Mouse (Mus musculus) lung, postnatal 10 days (tissue): Measurements from ENCODE around the gene Olfr1357.
"Not testable (repeated sequence)": the region's sequence is repeated elsewhere in the genome, so short reads cannot be mapped to it uniquely, and the experiment has no call there.

Experiments used
- DNase-seq: peaks from one replicate; pipeline ENCODE4 v3.0.0; 2021

Olfr1357 gene

GRCm38 (mm10) chr10:78617974-78618373 is at the start of gene Olfr1357:
Olfr1357 (minus strand) TSS chr10:78618074.
- no peak for DNase-seq

- DNase-seq: not testable (repeated sequence)
These were observed 48.8 kb upstream of the Olfr1357 start for GRCm38 (mm10) chr10:78666696-78667095.

GRCm38 (mm10) chr10:78664546-78664945 is 46.7 kb upstream of the Olfr1357 start:
- no peak for DNase-seq

GRCm38 (mm10) chr10:78661198-78661597 is 43.3 kb upstream of the Olfr1357 start:
- DNase-seq: no peak

GRCm38 (mm10) chr10:78632311-78632710 is 14.4 kb upstream of the Olfr1357 start:
- peak; percentile 36 for DNase-seq

GRCm38 (mm10) chr10:78630194-78630593 is 12.3 kb upstream of the Olfr1357 start:
- DNase-seq: no peak

GRCm38 (mm10) chr10:78623143-78623542 is 5.3 kb upstream of the Olfr1357 start:
- DNase-seq: not testable (repeated sequence)

- DNase-seq: no peak
These were observed 10.3 kb downstream of the Olfr1357 start for GRCm38 (mm10) chr10:78607602-78608001.

- DNase-seq: peak; percentile 73
These were observed 12.8 kb downstream of the Olfr1357 start for GRCm38 (mm10) chr10:78605080-78605479.

GRCm38 (mm10) chr10:78599865-78600264 is 18.0 kb downstream of the Olfr1357 start:
- no peak for DNase-seq

GRCm38 (mm10) chr10:78594566-78594965 is 23.3 kb downstream of the Olfr1357 start:
- DNase-seq: no peak

- DNase-seq: no peak
These were observed 23.7 kb downstream of the Olfr1357 start for GRCm38 (mm10) chr10:78594157-78594556.

GRCm38 (mm10) chr10:78593736-78594135 is 24.1 kb downstream of the Olfr1357 start:
- no peak for DNase-seq

GRCm38 (mm10) chr10:78592856-78593379 is 25.0 kb downstream of the Olfr1357 start:
- no peak for DNase-seq

- DNase-seq: peak; percentile 75
These were observed 26.2 kb downstream of the Olfr1357 start, which contains the start of gene Syde1 for GRCm38 (mm10) chr10:78591406-78592328. Syde1 (minus strand) TSS chr10:78591964.

- DNase-seq: peak; percentile 84
These were observed 27.1 kb downstream of the Olfr1357 start for GRCm38 (mm10) chr10:78590744-78591143.

GRCm38 (mm10) chr10:78589901-78590300 is 28.0 kb downstream of the Olfr1357 start:
- DNase-seq: no peak

- no peak for DNase-seq
These were observed 28.6 kb downstream of the Olfr1357 start for GRCm38 (mm10) chr10:78589291-78589690.

GRCm38 (mm10) chr10:78586026-78586425 is 31.8 kb downstream of the Olfr1357 start:
- no peak for DNase-seq

GRCm38 (mm10) chr10:78585606-78586005 is 32.3 kb downstream of the Olfr1357 start:
- DNase-seq: no peak

GRCm38 (mm10) chr10:78584996-78585395 is 32.9 kb downstream of the Olfr1357 start:
- no peak for DNase-seq

- DNase-seq: no peak
These were observed 33.9 kb downstream of the Olfr1357 start for GRCm38 (mm10) chr10:78583939-78584338.

GRCm38 (mm10) chr10:78583347-78583746 is 34.5 kb downstream of the Olfr1357 start:
- no peak for DNase-seq

GRCm38 (mm10) chr10:78581121-78581520 is 36.8 kb downstream of the Olfr1357 start:
- DNase-seq: no peak
